Mouse (Mus musculus) forebrain, embryonic 15.5 days (tissue): ENCODE measurements at regions not wholly inside any gene's neighbourhood (a gene's known extent, or its start where the extent isn't known, plus 50 kb on each side); places are given as distances from the start of the nearest gene placed in this dataset.

Experiments used
- ATAC-seq: fragments of 200-750 bp; cut with Nextera tagmentation; replicated peaks from 2 replicates; pipeline ENCODE4 v1.8.0; 2017; ENCODE audit warnings: mild to moderate bottlenecking, moderate TSS enrichment, moderate library complexity
- H3K27ac ChIP-seq: fragments of 300-500 bp; sonication (generic); replicated peaks from 2 replicates; pipeline ENCODE4 v1.5.1; 2015; ENCODE audit warnings: mild to moderate bottlenecking, inconsistent platforms
- H3K27me3 ChIP-seq: fragments of 300-500 bp; sonication (generic); 2 replicates; pipeline ENCODE4 v1.6.1; 2015; ENCODE audit warnings: inconsistent platforms
- H3K36me3 ChIP-seq: fragments of 300-500 bp; sonication (generic); 2 replicates; pipeline ENCODE4 v1.6.1; 2015; ENCODE audit warnings: mild to moderate bottlenecking, inconsistent platforms
- H3K4me1 ChIP-seq: fragments of 300-500 bp; sonication (generic); 2 replicates; pipeline ENCODE4 v1.6.1; 2015; ENCODE audit warnings: inconsistent platforms
- H3K4me2 ChIP-seq: fragments of 300-500 bp; sonication (generic); replicated peaks from 2 replicates; pipeline ENCODE4 v1.6.1; 2015; ENCODE audit warnings: mild to moderate bottlenecking, inconsistent platforms
- H3K4me3 ChIP-seq: fragments of 300-500 bp; sonication (generic); 2 replicates; pipeline ENCODE4 v1.5.1; 2015; ENCODE audit warnings: mild to moderate bottlenecking, inconsistent platforms
- H3K9ac ChIP-seq: fragments of 300-500 bp; sonication (generic); replicated peaks from 2 replicates; pipeline ENCODE4 v1.6.1; 2015; ENCODE audit warnings: mild to moderate bottlenecking, inconsistent platforms
- H3K9me3 ChIP-seq: fragments of 300-500 bp; sonication (generic); 2 replicates; pipeline ENCODE4 v1.6.1; 2016; ENCODE audit warnings: inconsistent platforms
- WGBS: fragments of 180-500 bp; shearing (Covaris S2); methylation state at CpG from one replicate; pipeline ENCODE4 v1.1.7; 2015; ENCODE audit warnings: mixed read lengths; 5-methylcytosine and 5-hydroxymethylcytosine counted together

DNA sequence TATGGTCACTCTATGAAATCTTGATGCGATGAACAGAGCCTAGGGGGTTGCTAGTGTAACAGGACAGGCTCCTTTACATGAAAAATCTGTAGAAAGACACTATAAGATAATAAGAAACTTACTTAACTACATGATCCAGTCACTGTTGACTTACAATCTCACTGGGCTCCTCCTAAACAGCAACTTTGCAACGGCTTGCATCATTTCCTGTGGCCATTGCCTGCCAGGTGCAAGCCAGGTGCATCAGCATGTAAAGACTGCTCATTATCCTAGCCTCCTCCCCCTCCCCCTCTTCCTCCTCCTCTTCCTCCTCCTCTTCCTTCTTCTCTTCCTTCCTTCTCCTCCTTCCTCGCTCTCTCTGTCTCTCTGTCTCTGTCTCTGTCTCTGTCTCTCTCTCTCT lies 352.5 kb downstream of the Nuak1 start:
- no peaks in the 10 kb centered on the region for H3K9me3 ChIP-seq
- ATAC-seq, result no peak
- no peaks in the 10 kb centered on the region for H3K36me3 ChIP-seq
- no peaks in the 10 kb centered on the region for H3K27me3 ChIP-seq
- 86% methylated on average over 3 of the region's 3 CpGs for WGBS
- no peak overlapping the region for H3K4me3 ChIP-seq
- H3K4me1 ChIP-seq, result no peaks in the 10 kb centered on the region
- H3K27ac ChIP-seq, result no peak overlapping the region
- no peak overlapping the region for H3K9ac ChIP-seq
- no peak overlapping the region for H3K4me2 ChIP-seq

DNA sequence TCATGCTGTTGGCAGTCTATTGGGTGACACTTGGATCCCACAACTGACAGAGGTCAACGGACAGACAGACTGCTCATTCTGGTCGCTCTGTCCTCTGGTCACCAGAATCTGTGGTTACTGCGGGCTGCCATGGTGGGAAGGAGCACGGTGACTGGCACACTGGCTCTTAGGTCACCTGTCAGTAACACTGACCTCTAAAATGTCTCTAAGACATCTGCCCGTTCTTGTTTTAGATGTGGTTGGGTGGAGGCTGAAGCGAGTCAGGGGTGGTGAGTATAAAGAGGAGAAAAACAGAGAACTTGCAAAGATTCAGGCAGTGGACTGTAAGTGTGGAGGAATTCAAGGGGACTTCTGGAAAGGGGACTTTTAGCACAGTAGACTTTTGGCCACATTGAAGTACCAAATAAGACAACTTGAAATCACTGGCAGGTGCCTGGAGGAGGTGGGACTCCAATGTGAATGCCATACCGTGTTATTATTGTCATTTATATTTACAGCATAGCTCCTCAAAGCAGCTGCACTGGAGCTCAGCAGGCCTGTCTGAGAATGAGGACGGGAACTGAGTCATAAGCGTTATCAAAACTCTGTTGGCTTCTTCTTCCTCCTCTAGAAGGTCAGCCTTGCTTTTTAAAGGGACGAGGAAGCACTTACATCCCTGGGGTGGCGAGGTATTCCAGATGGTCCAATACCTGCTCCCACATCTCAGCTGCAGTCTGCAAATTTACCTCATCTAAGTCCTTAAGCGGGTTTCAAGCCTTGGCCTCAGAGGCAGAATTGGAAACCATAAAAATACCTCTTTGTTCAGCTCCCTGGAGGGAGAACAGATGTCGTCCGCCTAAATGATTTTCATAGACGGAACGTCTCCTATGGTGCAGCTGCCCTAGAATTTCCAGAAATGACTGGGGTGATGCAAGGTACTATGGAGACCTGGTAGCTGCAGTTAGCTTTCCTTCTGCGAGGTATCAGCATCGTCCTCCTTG lies 351.3 kb downstream of the Nuak1 start:
- Histone ChIP-seq H3K4me3 (no peak overlapping the region), H3K27ac (no peak overlapping the region), H3K36me3 (no peaks in the 10 kb centered on the region), H3K4me2 (no peak overlapping the region), H3K4me1 (no peaks in the 10 kb centered on the region), H3K9me3 (no peaks in the 10 kb centered on the region), H3K27me3 (no peaks in the 10 kb centered on the region), H3K9ac (no peak overlapping the region)
- ATAC-seq, result no peak
- 85% methylated on average over 18 of the region's 18 CpGs for WGBS

DNA sequence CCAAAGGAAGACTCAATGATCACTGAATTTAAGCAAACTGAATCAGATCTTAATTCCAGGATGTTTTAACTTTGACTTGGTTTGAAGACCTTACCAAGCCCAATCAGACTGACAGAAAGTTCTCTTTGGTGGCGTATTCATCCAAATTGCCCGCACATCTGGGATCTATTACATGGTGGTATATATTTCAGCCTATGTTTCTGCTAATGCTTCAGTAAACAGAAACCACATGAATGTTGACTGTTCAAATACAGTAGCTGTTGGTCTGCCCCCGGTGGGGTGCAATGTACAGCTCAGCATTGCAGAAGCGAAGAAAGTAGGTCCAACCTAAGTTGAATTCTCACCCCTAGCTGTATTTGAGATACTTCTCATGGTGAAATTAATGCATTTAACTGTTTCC lies 346.5 kb downstream of the Nuak1 start:
- Histone ChIP-seq H3K9me3 (no peaks in the 10 kb centered on the region), H3K4me3 (no peak overlapping the region), H3K4me2 (no peak overlapping the region), H3K27me3 (no peaks in the 10 kb centered on the region), H3K9ac (no peak overlapping the region), H3K36me3 (no peaks in the 10 kb centered on the region), H3K27ac (no peak overlapping the region), H3K4me1 (no peaks in the 10 kb centered on the region)
- ATAC-seq, result no peak
- 92% methylated on average over 4 of the region's 4 CpGs for WGBS

GRCm38 (mm10) chr10:84097196-84097595 lies 343.2 kb downstream of the Nuak1 start:
- 34% methylated on average over 5 of the region's 5 CpGs for WGBS
- Histone ChIP-seq H3K4me2 (no peak overlapping the region), H3K4me1 (no peaks in the 10 kb centered on the region), H3K27ac (no peak overlapping the region), H3K36me3 (no peaks in the 10 kb centered on the region), H3K4me3 (no peak overlapping the region), H3K9me3 (no peaks in the 10 kb centered on the region), H3K27me3 (no peaks in the 10 kb centered on the region), H3K9ac (no peak overlapping the region)
- no peak for ATAC-seq

- no peaks in the 10 kb centered on the region for H3K9me3 ChIP-seq
- WGBS, result 71% methylated on average over 7 of the region's 7 CpGs
- no peak overlapping the region for H3K27ac ChIP-seq
- no peaks in the 10 kb centered on the region for H3K36me3 ChIP-seq
- H3K9ac ChIP-seq, result no peak overlapping the region
- H3K27me3 ChIP-seq, result no peaks in the 10 kb centered on the region
- H3K4me2 ChIP-seq, result no peak overlapping the region
- no peak for ATAC-seq
- no peaks in the 10 kb centered on the region for H3K4me1 ChIP-seq
- no peak overlapping the region for H3K4me3 ChIP-seq
Measured at GRCm38 (mm10) chr10:84103985-84104384, 336.4 kb downstream of the Nuak1 start.

GRCm38 (mm10) chr10:84104556-84104955 lies 335.8 kb downstream of the Nuak1 start:
- Histone ChIP-seq H3K9me3 (no peaks in the 10 kb centered on the region), H3K9ac (no peak overlapping the region), H3K27ac (no peak overlapping the region), H3K4me3 (no peak overlapping the region), H3K36me3 (no peaks in the 10 kb centered on the region), H3K4me2 (no peak overlapping the region), H3K27me3 (no peaks in the 10 kb centered on the region), H3K4me1 (no peaks in the 10 kb centered on the region)
- ATAC-seq, result no peak
- WGBS, result 81% methylated on average over 6 of the region's 6 CpGs

GRCm38 (mm10) chr10:84109680-84110371 lies 330.6 kb downstream of the Nuak1 start:
- Histone ChIP-seq H3K9me3 (no peaks in the 10 kb centered on the region), H3K4me2 (no peak overlapping the region), H3K9ac (no peak overlapping the region), H3K4me3 (no peak overlapping the region), H3K27me3 (no peaks in the 10 kb centered on the region), H3K4me1 (peaks cover 3% of the 10 kb centered on the region; the same call in 1 of the 2 replicates), H3K27ac (no peak overlapping the region), H3K36me3 (no peaks in the 10 kb centered on the region)
- WGBS, result 42% methylated on average over 7 of the region's 7 CpGs
- ATAC-seq, result no peak

GRCm38 (mm10) chr10:84110372-84110985 lies 329.9 kb downstream of the Nuak1 start:
- Histone ChIP-seq H3K27me3 (no peaks in the 10 kb centered on the region), H3K9me3 (no peaks in the 10 kb centered on the region), H3K4me2 (no peak overlapping the region), H3K36me3 (no peaks in the 10 kb centered on the region), H3K27ac (no peak overlapping the region), H3K9ac (no peak overlapping the region), H3K4me3 (no peak overlapping the region), H3K4me1 (peaks cover 3% of the 10 kb centered on the region; the same call in 1 of the 2 replicates)
- ATAC-seq, result no peak
- WGBS, result 43% methylated on average over 4 of the region's 4 CpGs

- 23% methylated on average over 5 of the region's 5 CpGs for WGBS
- H3K9me3 ChIP-seq, result no peaks in the 10 kb centered on the region
- no peak overlapping the region for H3K4me3 ChIP-seq
- ATAC-seq, result 0 out of 2 replicates have a peak, but pooled peaks have one; percentile 16
- H3K27ac ChIP-seq, result no peak overlapping the region
- H3K36me3 ChIP-seq, result no peaks in the 10 kb centered on the region
- peaks cover 3% of the 10 kb centered on the region; the same call in 1 of the 2 replicates for H3K4me1 ChIP-seq
- no peak overlapping the region for H3K4me2 ChIP-seq
- H3K9ac ChIP-seq, result no peak overlapping the region
- no peaks in the 10 kb centered on the region for H3K27me3 ChIP-seq
Measured at GRCm38 (mm10) chr10:84111502-84111901, 328.9 kb downstream of the Nuak1 start.

- no peak overlapping the region for H3K4me3 ChIP-seq
- 50% methylated on average over 5 of the region's 5 CpGs for WGBS
- H3K9ac ChIP-seq, result no peak overlapping the region
- no peak overlapping the region for H3K27ac ChIP-seq
- no peaks in the 10 kb centered on the region for H3K9me3 ChIP-seq
- no peaks in the 10 kb centered on the region for H3K27me3 ChIP-seq
- H3K4me2 ChIP-seq, result no peak overlapping the region
- peaks cover 3% of the 10 kb centered on the region; the same call in 1 of the 2 replicates for H3K4me1 ChIP-seq
- H3K36me3 ChIP-seq, result no peaks in the 10 kb centered on the region
- no peak for ATAC-seq
Measured at GRCm38 (mm10) chr10:84111909-84112308, 328.5 kb downstream of the Nuak1 start.

DNA sequence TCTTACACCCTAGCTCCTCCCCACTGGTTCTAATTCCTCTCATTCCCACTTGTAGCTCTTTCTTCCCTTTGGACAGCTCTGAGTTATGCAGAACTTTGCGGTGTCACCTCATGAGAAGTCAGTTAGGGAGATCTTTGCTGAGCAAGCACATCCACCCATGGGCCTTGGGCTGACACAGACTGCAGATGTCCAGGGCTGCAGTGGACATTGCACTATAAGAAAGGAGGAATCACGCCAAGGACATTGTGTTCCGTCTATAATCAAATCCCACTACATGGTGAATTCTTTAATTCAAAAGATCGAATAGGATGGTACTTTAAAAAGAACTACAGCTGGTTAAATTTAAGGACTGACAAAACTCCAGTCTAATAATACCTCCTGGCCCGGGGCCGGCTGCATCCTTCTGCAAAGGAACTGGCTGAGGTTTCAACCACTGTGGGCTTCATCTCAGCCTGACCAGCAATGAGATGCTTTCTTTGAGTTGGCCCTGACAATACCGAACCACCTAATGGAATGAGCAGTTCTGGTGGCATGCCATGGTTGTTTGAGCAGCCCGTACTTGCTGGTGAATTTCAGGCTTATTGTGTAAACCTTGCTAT lies 320.3 kb downstream of the Nuak1 start:
- Histone ChIP-seq H3K4me1 (no peaks in the 10 kb centered on the region), H3K27me3 (no peaks in the 10 kb centered on the region), H3K27ac (no peak overlapping the region), H3K36me3 (no peaks in the 10 kb centered on the region), H3K4me3 (no peak overlapping the region), H3K4me2 (no peak overlapping the region), H3K9ac (no peak overlapping the region), H3K9me3 (no peaks in the 10 kb centered on the region)
- 95% methylated on average over 8 of the region's 8 CpGs for WGBS
- no peak for ATAC-seq
